Mouse (Mus musculus) testis, adult 2 months (tissue): ENCODE measurements at regions not wholly inside any gene's neighbourhood (a gene's known extent, or its start where the extent isn't known, plus 50 kb on each side); places are given as distances from the start of the nearest gene placed in this dataset.

Experiments
- CTCF ChIP-seq: fragments of 200-500 bp; IDR thresholded peaks from 2 replicates; pipeline ENCODE4 v1.5.1; 2012; ENCODE audit warnings: low read depth, mild to moderate bottlenecking, inconsistent platforms, low read length, moderate library complexity; ENCODE audit not compliant: control insufficient read depth, insufficient read depth, insufficient replicate concordance
- POLR2A ChIP-seq: fragments of 200-500 bp; IDR thresholded peaks from 2 replicates; pipeline ENCODE4 v1.6.1; 2012; ENCODE audit warnings: low read depth, mild to moderate bottlenecking, inconsistent platforms, low read length, moderate library complexity; ENCODE audit not compliant: control insufficient read depth

GRCm38 (mm10) chr2:30690925-30691856 lies 96.4 kb downstream of the Cstad start:
- TF ChIP-seq POLR2A (no peak), CTCF (no peak)
